Mouse (Mus musculus) heart, embryonic 11.5 days (tissue): ENCODE results near the gene Kcnab1. TPM values are rescaled to one million over a fixed set of nuclear protein-coding genes. Genes with fewer than 3 reads are reported as not detected.

Source experiments
- ATAC-seq: fragments of 200-750 bp; cut with Nextera tagmentation; replicated peaks from 2 replicates; pipeline ENCODE4 v1.8.0; 2017; ENCODE audit warnings: moderate library complexity; ENCODE audit not compliant: insufficient number of reproducible peaks, low FRiP score, low TSS enrichment
- H3K27ac ChIP-seq: fragments of 300-500 bp; sonication (generic); 2 replicates; pipeline ENCODE4 v1.5.1; 2014; ENCODE audit warnings: mild to moderate bottlenecking, low read depth, low read length
- H3K27me3 ChIP-seq: fragments of 300-500 bp; sonication (generic); 2 replicates; pipeline ENCODE4 v1.6.1; 2014; ENCODE audit warnings: mild to moderate bottlenecking, low read length, mixed read lengths; ENCODE audit not compliant: control insufficient read depth, insufficient read depth
- H3K36me3 ChIP-seq: fragments of 300-500 bp; sonication (generic); 2 replicates; pipeline ENCODE4 v1.6.1; 2014; ENCODE audit warnings: mild to moderate bottlenecking, low read length, moderate library complexity, mixed read lengths; ENCODE audit not compliant: control insufficient read depth, insufficient read depth
- H3K4me1 ChIP-seq: fragments of 300-500 bp; sonication (generic); 2 replicates; pipeline ENCODE4 v1.6.1; 2014; ENCODE audit warnings: low read length; ENCODE audit not compliant: control insufficient read depth, insufficient read depth
- H3K4me2 ChIP-seq: fragments of 300-500 bp; sonication (generic); 2 replicates; pipeline ENCODE4 v1.6.1; 2014; ENCODE audit warnings: mild to moderate bottlenecking, moderate library complexity
- H3K4me3 ChIP-seq: fragments of 300-500 bp; sonication (generic); 2 replicates; pipeline ENCODE4 v1.5.1; 2014; ENCODE audit warnings: low read depth, low read length
- H3K9ac ChIP-seq: fragments of 300-500 bp; sonication (generic); 2 replicates; pipeline ENCODE4 v1.6.1; 2014; ENCODE audit warnings: mild to moderate bottlenecking, low read depth, low read length, moderate library complexity
- H3K9me3 ChIP-seq: fragments of 300-500 bp; sonication (generic); replicated peaks from 2 replicates; pipeline ENCODE4 v1.6.1; 2016; ENCODE audit warnings: low read length; ENCODE audit not compliant: control insufficient read depth
- WGBS: fragments of 180-500 bp; shearing (Covaris S2); extraction: QIAGEN DNeasy Blood & Tissue Kit; methylation state at CpG from one replicate; pipeline ENCODE4 v1.1.7; 2014; ENCODE audit not compliant: insufficient replicate concordance; 5-methylcytosine and 5-hydroxymethylcytosine counted together
- polyA plus RNA-seq: library from polyadenylated mRNA; unstranded; fragments of >200 nt; fragmentation: Nextera tagmentation; extraction: Ambion mirVana; gene quantifications from 2 replicates; pipeline ENCODE4 v1.2.1, GENCODE M21; 2014

Gene Kcnab1
- polyA plus RNA-seq, 1 experiment from 2014 or later, result 2.7 TPM

DNA sequence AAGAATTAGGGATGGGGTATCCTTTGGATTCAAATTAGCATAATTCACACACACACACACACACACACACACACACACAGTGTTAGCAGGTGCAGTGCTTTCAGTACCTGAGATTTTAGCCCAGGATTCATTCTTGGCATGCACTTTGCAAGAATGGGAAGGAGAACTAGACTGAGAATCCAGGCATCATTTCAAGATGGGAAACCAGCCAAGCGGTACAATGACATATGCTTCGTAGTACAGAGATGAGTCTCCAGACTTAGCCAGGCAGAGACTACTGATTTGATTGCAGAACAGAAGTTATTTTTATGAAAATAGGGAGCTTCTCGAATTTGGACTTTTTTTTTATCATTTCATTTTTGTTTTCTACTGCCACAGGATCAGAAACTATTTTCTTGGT lies 15.8 kb downstream of the Kcnab1 start:
- Histone ChIP-seq H3K9ac (no peak overlapping the region), H3K4me2 (no peak overlapping the region), H3K27me3 (no peaks in the 10 kb centered on the region), H3K27ac (no peak overlapping the region), H3K9me3 (no peaks in the 10 kb centered on the region), H3K4me1 (no peaks in the 10 kb centered on the region), H3K36me3 (no peaks in the 10 kb centered on the region), H3K4me3 (no peak overlapping the region)
- 67% methylated on average over 3 of the region's 3 CpGs for WGBS
- no peak for ATAC-seq

DNA sequence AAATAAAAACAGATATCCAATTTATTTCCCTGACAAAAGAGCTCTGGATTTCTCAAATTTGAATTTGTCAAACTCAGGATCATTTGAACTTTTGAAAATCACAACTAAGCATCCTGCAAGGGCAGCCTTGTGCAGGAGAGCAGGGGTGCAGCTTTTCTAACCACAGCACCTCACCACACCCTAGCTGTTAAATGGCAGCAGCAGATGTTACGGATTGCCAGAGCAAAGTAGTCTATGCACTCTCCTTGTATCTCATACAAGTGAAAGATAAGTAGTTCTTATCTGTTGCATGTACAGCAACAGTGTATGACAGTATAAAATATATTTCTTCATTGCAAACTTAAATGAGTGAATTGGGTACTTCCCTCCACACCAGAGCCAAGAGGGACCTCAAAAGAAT lies 20.4 kb downstream of the Kcnab1 start:
- H3K4me2 ChIP-seq, result no peak overlapping the region
- 79% methylated on average over 1 of the region's 1 CpGs for WGBS
- H3K27me3 ChIP-seq, result no peaks in the 10 kb centered on the region
- H3K4me1 ChIP-seq, result peaks cover 5% of the 10 kb centered on the region; the same call in 1 of the 2 replicates
- H3K4me3 ChIP-seq, result no peak overlapping the region
- H3K9me3 ChIP-seq, result no peaks in the 10 kb centered on the region
- no peak for ATAC-seq
- H3K9ac ChIP-seq, result no peak overlapping the region
- no peak overlapping the region for H3K27ac ChIP-seq
- no peaks in the 10 kb centered on the region for H3K36me3 ChIP-seq

DNA sequence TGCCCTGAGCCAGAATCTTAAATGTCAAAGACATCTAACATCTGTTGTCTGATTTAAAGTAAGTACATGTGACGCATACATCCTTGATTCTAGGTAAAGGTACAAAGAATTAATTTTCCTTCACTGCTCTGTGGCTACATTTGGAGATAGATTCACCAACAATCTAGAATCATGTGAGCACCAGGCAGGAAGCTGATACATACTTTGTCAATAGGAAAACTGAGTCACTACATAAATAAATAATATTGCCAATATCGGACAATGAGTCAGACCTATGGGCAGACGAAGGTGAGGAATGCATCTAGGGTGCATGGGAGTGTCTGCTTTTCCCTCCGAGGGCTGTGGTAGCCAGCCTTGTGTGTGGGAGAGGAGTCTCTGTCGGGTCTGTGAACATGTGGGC lies 25.7 kb downstream of the Kcnab1 start:
- no peak for ATAC-seq
- Histone ChIP-seq H3K36me3 (no peaks in the 10 kb centered on the region), H3K27ac (no peak overlapping the region; the same call in 1 of the 2 replicates), H3K4me2 (no peak overlapping the region), H3K4me3 (no peak overlapping the region), H3K4me1 (peaks cover 10% of the 10 kb centered on the region; the same call in 1 of the 2 replicates), H3K9me3 (no peaks in the 10 kb centered on the region), H3K9ac (no peak overlapping the region), H3K27me3 (no peaks in the 10 kb centered on the region)
- WGBS, result 49% methylated on average over 5 of the region's 5 CpGs

- Histone ChIP-seq H3K4me1 (peaks cover 10% of the 10 kb centered on the region; the same call in 1 of the 2 replicates), H3K4me2 (no peak overlapping the region), H3K27me3 (no peaks in the 10 kb centered on the region), H3K27ac (no peak overlapping the region), H3K9me3 (no peaks in the 10 kb centered on the region), H3K9ac (no peak overlapping the region), H3K36me3 (no peaks in the 10 kb centered on the region), H3K4me3 (no peak overlapping the region)
- peak; percentile 46; the same call in 1 of the 2 replicates for ATAC-seq
- 41% methylated on average over 5 of the region's 5 CpGs for WGBS
Measured at GRCm38 (mm10) chr3:65136897-65137296, 27.7 kb downstream of the Kcnab1 start.

GRCm38 (mm10) chr3:65138739-65139138 lies 29.6 kb downstream of the Kcnab1 start:
- Histone ChIP-seq H3K4me3 (no peak overlapping the region), H3K4me1 (peaks cover 10% of the 10 kb centered on the region; the same call in 1 of the 2 replicates), H3K9ac (no peak overlapping the region), H3K27ac (no peak overlapping the region), H3K36me3 (no peaks in the 10 kb centered on the region), H3K4me2 (no peak overlapping the region), H3K27me3 (no peaks in the 10 kb centered on the region), H3K9me3 (no peaks in the 10 kb centered on the region)
- no peak for ATAC-seq
- WGBS, result 85% methylated on average over 3 of the region's 3 CpGs

DNA sequence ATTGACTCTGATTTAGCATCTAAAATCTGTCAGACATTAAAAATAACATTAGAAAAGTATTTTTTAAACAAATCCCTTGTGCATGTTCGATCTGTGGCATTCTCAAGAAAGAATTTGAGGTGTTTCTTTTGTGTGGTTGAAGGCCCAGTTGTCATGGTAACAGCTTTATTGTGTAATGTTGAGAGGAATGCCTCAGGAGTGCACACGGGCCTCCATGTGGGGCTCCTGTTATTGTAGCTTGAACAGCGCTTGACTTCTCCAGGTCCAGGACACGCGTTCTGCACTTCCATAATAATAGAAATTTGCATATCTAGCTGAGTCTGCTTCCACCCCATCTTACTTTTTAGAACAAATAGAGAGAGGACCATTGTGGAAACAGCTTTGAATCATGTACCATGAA lies 36.0 kb downstream of the Kcnab1 start:
- Histone ChIP-seq H3K27me3 (no peaks in the 10 kb centered on the region), H3K36me3 (no peaks in the 10 kb centered on the region), H3K9me3 (no peaks in the 10 kb centered on the region), H3K9ac (no peak overlapping the region), H3K27ac (no peak overlapping the region), H3K4me1 (no peaks in the 10 kb centered on the region), H3K4me2 (no peak overlapping the region), H3K4me3 (no peak overlapping the region)
- WGBS, result 75% methylated on average over 5 of the region's 5 CpGs
- no peak for ATAC-seq

DNA sequence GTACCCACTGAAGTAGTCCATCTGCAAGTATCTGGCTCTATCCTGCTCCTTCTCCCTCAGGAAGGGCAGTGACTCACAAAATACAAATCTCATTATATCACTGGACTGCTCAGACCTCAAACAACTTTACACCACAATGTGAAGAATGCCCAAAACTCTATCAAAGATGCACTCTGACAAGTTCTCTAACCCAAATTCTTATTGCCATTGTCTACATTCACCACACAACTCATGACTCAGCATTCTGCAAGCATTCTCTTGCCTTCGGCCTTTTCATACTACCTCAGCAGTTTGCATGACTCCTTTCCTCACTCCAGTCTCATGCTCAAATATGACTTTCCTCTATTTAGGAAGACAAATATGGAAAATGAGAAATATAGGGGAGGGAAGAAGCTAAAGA lies 42.6 kb downstream of the Kcnab1 start:
- no peak overlapping the region for H3K4me2 ChIP-seq
- no peak overlapping the region for H3K9ac ChIP-seq
- no peak overlapping the region for H3K27ac ChIP-seq
- H3K9me3 ChIP-seq, result no peaks in the 10 kb centered on the region
- H3K4me3 ChIP-seq, result no peak overlapping the region
- WGBS, result 87% methylated on average over 1 of the region's 1 CpGs
- H3K36me3 ChIP-seq, result no peaks in the 10 kb centered on the region
- H3K4me1 ChIP-seq, result no peaks in the 10 kb centered on the region
- no peak for ATAC-seq
- no peaks in the 10 kb centered on the region for H3K27me3 ChIP-seq

GRCm38 (mm10) chr3:65172964-65173363 lies 63.8 kb downstream of the Kcnab1 start:
- 72% methylated on average over 5 of the region's 5 CpGs for WGBS
- ATAC-seq, result no peak
- H3K9ac ChIP-seq, result no peak overlapping the region

DNA sequence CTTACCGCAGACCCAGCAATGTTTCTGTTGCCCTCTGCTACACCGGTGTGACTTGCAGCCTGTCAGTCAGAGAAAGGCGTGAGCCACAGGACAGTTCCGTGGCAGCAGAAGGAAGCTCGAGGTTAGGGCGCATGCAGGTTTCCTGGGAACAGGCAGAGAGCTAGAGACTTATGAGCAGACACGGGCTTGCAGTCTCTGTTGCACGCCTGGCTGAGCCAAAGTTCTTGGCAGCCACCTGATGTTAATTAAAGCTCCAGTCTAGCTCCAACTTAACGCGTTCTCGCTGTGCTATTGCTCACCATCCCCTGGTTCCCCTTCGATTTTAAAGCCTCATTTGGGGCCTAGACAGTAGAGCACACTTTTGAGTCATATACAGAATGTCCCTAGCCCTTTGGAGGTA lies 65.4 kb downstream of the Kcnab1 start:
- H3K27ac ChIP-seq, result no peak overlapping the region
- no peaks in the 10 kb centered on the region for H3K9me3 ChIP-seq
- 69% methylated on average over 12 of the region's 12 CpGs for WGBS
- no peak for ATAC-seq
- H3K36me3 ChIP-seq, result no peaks in the 10 kb centered on the region
- H3K4me1 ChIP-seq, result no peaks in the 10 kb centered on the region
- H3K4me2 ChIP-seq, result no peak overlapping the region
- H3K9ac ChIP-seq, result no peak overlapping the region
- H3K4me3 ChIP-seq, result no peak overlapping the region
- H3K27me3 ChIP-seq, result no peaks in the 10 kb centered on the region

More at GRCm38 (mm10) chr3:65172964-65173363, 63.8 kb downstream of the Kcnab1 start:
- Histone ChIP-seq H3K4me3 (no peak overlapping the region), H3K36me3 (no peaks in the 10 kb centered on the region), H3K27ac (no peak overlapping the region), H3K4me2 (no peak overlapping the region), H3K9me3 (no peaks in the 10 kb centered on the region), H3K4me1 (no peaks in the 10 kb centered on the region), H3K27me3 (no peaks in the 10 kb centered on the region)
